Mouse (Mus musculus): ENCODE measurements around the gene Sp3.

DNA sequence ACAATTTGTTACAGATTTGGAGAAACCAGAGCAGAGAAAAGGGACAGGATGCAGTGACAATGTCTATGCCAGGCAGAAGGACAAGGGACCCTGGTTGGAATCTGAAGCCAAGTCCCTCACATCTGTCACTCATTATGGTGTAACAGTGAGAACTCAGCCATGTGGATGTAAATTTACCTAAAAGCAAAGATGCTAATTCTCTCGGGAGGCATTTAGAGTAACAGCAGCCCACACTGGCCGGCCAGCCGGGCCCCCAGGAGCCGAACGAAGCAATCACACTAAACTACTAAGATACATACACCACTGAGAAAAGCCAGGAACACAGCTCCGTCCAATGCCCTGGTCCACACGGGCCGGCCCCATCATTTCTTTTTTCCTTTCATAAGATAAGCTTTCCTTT is 73.5 kb downstream of the Sp3 start:
- TF ChIP-seq EP300 (IDR thresholded peaks at IDR 0.05; ENCODE audit: low read depth), result no peak
- no peak for TF ChIP-seq CTCF (IDR thresholded peaks at IDR 0.05; ENCODE audit: low read depth)

Measured in heart, postnatal 0 days (tissue).